Mouse (Mus musculus) CH12.LX (cell line): ENCODE measurements around the gene Fndc5.

ENCODE experiments used
- CTCF ChIP-seq, 2 experiments: IDR thresholded peaks in 1 of 2; conservative IDR thresholded peaks in 1 of 2; 2 replicates each; pipeline ENCODE4 v1.5.1; 2011 to 2012; ENCODE audit warnings: low read depth in 2 of 2, low read length in 2 of 2, improper control_type of control experiment in 1 of 2, inconsistent platforms in 1 of 2, mild to moderate bottlenecking in 1 of 2, moderate library complexity in 1 of 2
- E2F4 ChIP-seq: IDR thresholded peaks from 2 replicates; pipeline ENCODE4 v1.6.1; 2011; ENCODE audit warnings: low read depth, low read length, improper control_type of control experiment; ENCODE audit not compliant: insufficient replicate concordance
- USF2 ChIP-seq: conservative IDR thresholded peaks from 2 replicates; pipeline ENCODE4 v1.6.1; 2011; ENCODE audit warnings: low read depth, low read length, improper control_type of control experiment

DNA sequence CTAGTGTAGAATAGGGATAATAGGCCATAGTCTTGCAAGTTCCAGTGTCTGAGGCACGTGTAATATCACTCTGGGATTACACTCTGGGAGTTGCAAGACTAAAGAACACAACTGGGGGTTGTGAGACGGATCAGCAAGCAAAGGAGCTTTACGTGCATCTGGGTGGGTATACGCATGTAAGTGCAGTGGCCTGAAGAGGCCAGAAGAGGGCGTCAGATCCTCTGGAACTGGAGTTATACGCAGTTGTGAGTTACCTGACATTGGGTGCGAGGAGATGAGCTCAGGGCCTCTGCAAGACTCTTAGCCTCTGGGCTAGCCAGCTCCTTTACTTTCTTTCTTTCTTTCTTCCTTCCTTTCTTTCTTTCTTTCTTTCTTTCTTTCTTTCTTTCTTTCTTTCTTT, 39.8 kb upstream of the Fndc5 start:
- peak in 1 of 2 experiments; percentile 6; a peak in 1 of 4 replicates for TF ChIP-seq CTCF (conservative IDR thresholded peaks at IDR 0.05 in 1 of 2, IDR thresholded peaks at IDR 0.05 in 1 of 2; ENCODE audit: low read depth in 2 of 2, low read length in 2 of 2)
- no peak for TF ChIP-seq E2F4
- no peak for TF ChIP-seq USF2
